Mouse (Mus musculus): Measurements from ENCODE around the gene 5730596B20Rik. TPM values are rescaled to one million over a fixed set of nuclear protein-coding genes. Genes with fewer than 3 reads are reported as not detected.
A peak's percentile ranks its signal among the peaks of the same experiment; 100 is the strongest.

The 5730596B20Rik gene
- polyA plus RNA-seq, 1 experiment from 2014 or later = 0.61 TPM

DNA sequence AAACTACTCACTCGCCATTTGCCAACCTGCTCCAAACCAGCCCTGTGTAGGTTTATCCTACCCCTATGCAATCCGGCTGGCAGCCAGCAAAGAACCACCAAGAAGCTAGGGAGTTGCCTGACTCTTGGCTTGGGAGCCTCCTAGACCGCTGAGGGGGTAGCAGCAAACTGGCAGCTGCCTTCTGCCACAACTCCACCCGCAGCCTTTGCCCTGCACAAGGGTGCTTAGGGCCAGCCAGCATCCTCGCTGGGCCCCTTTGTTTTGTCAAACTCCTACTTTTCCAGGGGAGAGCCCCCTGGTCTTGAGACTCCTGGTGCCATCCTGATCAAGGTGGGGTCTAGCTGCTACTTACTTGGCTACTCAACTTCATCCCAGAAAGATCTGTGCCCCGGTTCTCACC, 7.4 kb downstream of the 5730596B20Rik start:
- Histone ChIP-seq H3K27ac (ENCODE audit: low read depth, low read length) (no peak overlapping the region), H3K4me1 (replicated peaks; ENCODE audit: control insufficient read depth, insufficient read depth, low read length) (0 out of 2 replicates have a peak, but pooled peaks cover 8% of the 10 kb centered on the region), H3K9me3 (ENCODE audit: control insufficient read depth) (no peaks in the 10 kb centered on the region), H3K27me3 (replicated peaks; ENCODE audit: control insufficient read depth, insufficient read depth, low read length) (0 out of 2 replicates have a peak, but pooled peaks cover 4% of the 10 kb centered on the region), H3K36me3 (ENCODE audit: control insufficient read depth, insufficient read depth) (no peaks in the 10 kb centered on the region), H3K4me2 (replicated peaks; ENCODE audit: low read depth) (peak overlapping the region; percentile 51), H3K4me3 (ENCODE audit: low read depth, low read length) (no peak overlapping the region), H3K9ac (ENCODE audit: low read depth, low read length) (no peak overlapping the region)
- TF ChIP-seq CTCF (IDR thresholded peaks at IDR 0.05; ENCODE audit: low read depth) = no peak
- no peak for ATAC-seq
- WGBS = 39% methylated on average over 6 of the region's 6 CpGs

GRCm38 (mm10) chr6:52185222-52185621, 7.9 kb downstream of the 5730596B20Rik start:
- Histone ChIP-seq H3K27ac (ENCODE audit: low read depth, low read length) (no peak overlapping the region), H3K27me3 (replicated peaks; ENCODE audit: control insufficient read depth, insufficient read depth, low read length) (0 out of 2 replicates have a peak, but pooled peaks cover 4% of the 10 kb centered on the region), H3K4me1 (replicated peaks; ENCODE audit: control insufficient read depth, insufficient read depth, low read length) (peaks cover 13% of the 10 kb centered on the region; the same call in 1 of the 2 replicates), H3K36me3 (ENCODE audit: control insufficient read depth, insufficient read depth) (no peaks in the 10 kb centered on the region), H3K4me2 (replicated peaks; ENCODE audit: low read depth) (peak overlapping the region; percentile 51), H3K9ac (ENCODE audit: low read depth, low read length) (no peak overlapping the region), H3K4me3 (ENCODE audit: low read depth, low read length) (peak overlapping the region; percentile 17; the same call in 1 of the 2 replicates), H3K9me3 (ENCODE audit: control insufficient read depth) (no peaks in the 10 kb centered on the region)
- TF ChIP-seq CTCF (IDR thresholded peaks at IDR 0.05; ENCODE audit: low read depth) = no peak
- 6% methylated on average over 19 of the region's 19 CpGs for WGBS
- ATAC-seq = no peak

DNA sequence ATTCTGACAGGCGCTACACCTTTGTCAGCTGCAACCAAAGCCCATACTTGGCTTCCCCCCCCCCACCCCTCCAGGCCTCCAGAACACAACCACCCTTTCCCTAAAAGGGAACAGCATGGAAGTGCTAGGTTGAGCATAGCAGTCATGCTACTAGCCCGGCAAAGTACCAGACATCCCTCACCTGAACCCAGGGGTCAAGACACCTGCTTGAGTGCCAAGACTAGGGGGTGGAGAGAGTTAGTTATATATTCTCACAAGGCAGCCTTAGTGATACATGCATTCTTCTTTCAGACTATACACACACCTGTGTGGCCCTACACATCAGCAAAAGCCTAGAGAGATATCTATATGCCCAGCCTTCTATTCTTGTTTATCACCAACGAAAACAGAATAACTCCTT, 8.5 kb downstream of the 5730596B20Rik start:
- Histone ChIP-seq H3K27ac (ENCODE audit: low read depth, low read length) (no peak overlapping the region), H3K9me3 (ENCODE audit: control insufficient read depth) (no peaks in the 10 kb centered on the region), H3K4me2 (replicated peaks; ENCODE audit: low read depth) (peak overlapping the region; percentile 51), H3K9ac (ENCODE audit: low read depth, low read length) (no peak overlapping the region), H3K27me3 (replicated peaks; ENCODE audit: control insufficient read depth, insufficient read depth, low read length) (0 out of 2 replicates have a peak, but pooled peaks cover 4% of the 10 kb centered on the region), H3K4me1 (replicated peaks; ENCODE audit: control insufficient read depth, insufficient read depth, low read length) (peaks cover 14% of the 10 kb centered on the region; the same call in 1 of the 2 replicates), H3K4me3 (ENCODE audit: low read depth, low read length) (no peak overlapping the region), H3K36me3 (ENCODE audit: control insufficient read depth, insufficient read depth) (no peaks in the 10 kb centered on the region)
- TF ChIP-seq CTCF (IDR thresholded peaks at IDR 0.05; ENCODE audit: low read depth) = no peak
- no peak for ATAC-seq
- 55% methylated on average over 3 of the region's 3 CpGs for WGBS

DNA sequence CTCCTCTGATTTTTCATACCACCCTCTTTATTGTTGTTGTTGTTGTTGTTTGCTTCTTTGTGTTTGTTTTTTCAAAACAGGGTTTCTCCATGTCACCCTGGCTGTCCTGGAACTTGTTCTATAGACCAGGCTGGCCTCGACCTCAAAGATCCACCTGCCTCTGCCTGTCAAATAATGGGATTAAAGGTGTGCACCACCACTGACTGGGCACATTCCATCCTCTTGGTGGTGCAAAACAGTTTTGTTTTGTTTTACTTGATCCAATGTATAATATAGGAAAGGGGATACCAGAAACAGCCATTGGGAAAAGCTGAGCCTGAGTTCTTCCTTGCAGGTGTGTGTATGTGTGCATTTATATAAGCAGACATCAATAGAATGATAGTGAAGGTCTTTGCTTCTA, 9.2 kb downstream of the 5730596B20Rik start:
- H3K9ac ChIP-seq (ENCODE audit: low read depth, low read length) = no peak overlapping the region
- 0 out of 2 replicates have a peak, but pooled peaks cover 4% of the 10 kb centered on the region for H3K27me3 ChIP-seq (replicated peaks; ENCODE audit: control insufficient read depth, insufficient read depth, low read length)
- H3K4me1 ChIP-seq (replicated peaks; ENCODE audit: control insufficient read depth, insufficient read depth, low read length) = peaks cover 14% of the 10 kb centered on the region; the same call in 1 of the 2 replicates
- peak; percentile 47; the same call in 1 of the 2 replicates for TF ChIP-seq CTCF (IDR thresholded peaks at IDR 0.05; ENCODE audit: low read depth)
- ATAC-seq = no peak
- 66% methylated on average over 1 of the region's 1 CpGs for WGBS
- no peak overlapping the region for H3K27ac ChIP-seq (ENCODE audit: low read depth, low read length)
- H3K9me3 ChIP-seq (ENCODE audit: control insufficient read depth) = no peaks in the 10 kb centered on the region
- no peaks in the 10 kb centered on the region for H3K36me3 ChIP-seq (ENCODE audit: control insufficient read depth, insufficient read depth)
- no peak overlapping the region for H3K4me2 ChIP-seq (replicated peaks; ENCODE audit: low read depth)
- H3K4me3 ChIP-seq (ENCODE audit: low read depth, low read length) = no peak overlapping the region

DNA sequence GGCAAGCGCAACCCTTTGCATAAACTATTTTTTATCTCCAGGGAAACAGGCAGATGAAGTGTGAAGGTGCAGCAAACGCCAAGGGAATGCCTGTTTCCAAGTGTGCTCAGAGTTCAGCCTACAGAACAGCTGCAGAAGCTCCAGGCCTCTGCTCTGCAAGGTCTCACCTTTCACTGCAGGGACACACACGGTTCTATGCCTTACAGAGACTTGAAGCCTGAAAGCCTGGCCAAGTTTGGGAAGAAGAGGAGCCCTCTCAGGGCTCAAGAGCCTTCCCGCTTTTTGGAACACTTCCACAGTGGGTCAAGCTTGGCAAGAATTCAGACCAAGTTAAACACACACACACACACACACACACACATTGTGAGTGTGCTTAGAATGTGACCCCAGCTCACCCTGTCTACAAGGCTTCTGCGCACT, 11.9 kb downstream of the 5730596B20Rik start:
- Histone ChIP-seq H3K9me3 (ENCODE audit: control insufficient read depth) (no peaks in the 10 kb centered on the region), H3K27me3 (replicated peaks; ENCODE audit: control insufficient read depth, insufficient read depth, low read length) (0 out of 2 replicates have a peak, but pooled peaks cover 4% of the 10 kb centered on the region), H3K4me2 (replicated peaks; ENCODE audit: low read depth) (peak overlapping the region; percentile 1; the same call in 1 of the 2 replicates), H3K27ac (ENCODE audit: low read depth, low read length) (0 out of 2 replicates have a peak overlapping the region, but pooled peaks have one; percentile 85), H3K4me3 (ENCODE audit: low read depth, low read length) (no peak overlapping the region), H3K9ac (ENCODE audit: low read depth, low read length) (no peak overlapping the region), H3K4me1 (replicated peaks; ENCODE audit: control insufficient read depth, insufficient read depth, low read length) (peaks cover 14% of the 10 kb centered on the region; the same call in 1 of the 2 replicates), H3K36me3 (ENCODE audit: control insufficient read depth, insufficient read depth) (no peaks in the 10 kb centered on the region)
- no peak for TF ChIP-seq CTCF (IDR thresholded peaks at IDR 0.05; ENCODE audit: low read depth)
- ATAC-seq = no peak
- WGBS = 50% methylated on average over 5 of the region's 5 CpGs

- Histone ChIP-seq H3K27me3 (replicated peaks; ENCODE audit: control insufficient read depth, insufficient read depth, low read length) (0 out of 2 replicates have a peak, but pooled peaks cover 4% of the 10 kb centered on the region), H3K4me2 (replicated peaks; ENCODE audit: low read depth) (peak overlapping the region; percentile 96), H3K9ac (ENCODE audit: low read depth, low read length) (0 out of 2 replicates have a peak overlapping the region, but pooled peaks have one; percentile 85), H3K9me3 (ENCODE audit: control insufficient read depth) (no peaks in the 10 kb centered on the region), H3K4me1 (replicated peaks; ENCODE audit: control insufficient read depth, insufficient read depth, low read length) (peaks cover 11% of the 10 kb centered on the region; the same call in 1 of the 2 replicates), H3K4me3 (ENCODE audit: low read depth, low read length) (peak overlapping the region; percentile 68), H3K36me3 (ENCODE audit: control insufficient read depth, insufficient read depth) (no peaks in the 10 kb centered on the region), H3K27ac (ENCODE audit: low read depth, low read length) (peak overlapping the region; percentile 85)
- no peak for ATAC-seq
- WGBS = 47% methylated on average over 8 of the region's 8 CpGs
- TF ChIP-seq CTCF (IDR thresholded peaks at IDR 0.05; ENCODE audit: low read depth) = no peak
These were observed 12.6 kb downstream of the 5730596B20Rik start for GRCm38 (mm10) chr6:52189909-52190308.

All from intestine, postnatal 0 days (tissue).